Mouse (Mus musculus): ENCODE measurements at regions not wholly inside any gene's neighbourhood (a gene's known extent, or its start where the extent isn't known, plus 50 kb on each side); places are given as distances from the start of the nearest gene placed in this dataset.

- Histone ChIP-seq H3K36me3 (ENCODE audit: control insufficient read depth, insufficient read depth, low read length) (no peaks in the 10 kb centered on the region), H3K27me3 (ENCODE audit: control insufficient read depth, insufficient read depth, low read length) (no peaks in the 10 kb centered on the region), H3K4me3 (ENCODE audit: extremely low read depth, insufficient read depth, insufficient read length) (no peak overlapping the region), H3K4me1 (ENCODE audit: control insufficient read depth, insufficient read depth, insufficient read length) (peaks cover 2% of the 10 kb centered on the region; the same call in 1 of the 2 replicates), H3K27ac (ENCODE audit: insufficient read depth, low read length) (no peak overlapping the region)
- DNase-seq (ENCODE audit: low read depth in 1 of 2, low spot score in 2 of 2), result no peak
- TF ChIP-seq CTCF (IDR thresholded peaks at IDR 0.05; ENCODE audit: extremely low read depth, insufficient read depth, insufficient read length, insufficient replicate concordance), result no peak
- TF ChIP-seq POLR2A (IDR thresholded peaks at IDR 0.05; ENCODE audit: low read depth, low read length), result no peak
- WGBS, result 91% methylated on average over 16 of the region's 16 CpGs
Measured at GRCm38 (mm10) chr15:97507656-97508306, 197.8 kb downstream of the Rpap3 start.

- no peak overlapping the region for H3K27ac ChIP-seq (ENCODE audit: insufficient read depth, low read length)
- WGBS, result 95% methylated on average over 11 of the region's 11 CpGs
Measured at GRCm38 (mm10) chr15:97507176-97507575, 198.4 kb downstream of the Rpap3 start.

GRCm38 (mm10) chr15:97505715-97506114 is 199.9 kb downstream of the Rpap3 start:
- no peak for DNase-seq (ENCODE audit: low read depth in 1 of 2, low spot score in 2 of 2)
- H3K27ac ChIP-seq (ENCODE audit: insufficient read depth, low read length), result no peak overlapping the region
- H3K4me1 ChIP-seq (ENCODE audit: control insufficient read depth, insufficient read depth, insufficient read length), result peaks cover 2% of the 10 kb centered on the region; the same call in 1 of the 2 replicates
- H3K4me3 ChIP-seq (ENCODE audit: extremely low read depth, insufficient read depth, insufficient read length), result no peak overlapping the region
- no peaks in the 10 kb centered on the region for H3K36me3 ChIP-seq (ENCODE audit: control insufficient read depth, insufficient read depth, low read length)
- WGBS, result 94% methylated on average over 11 of the region's 11 CpGs
- no peaks in the 10 kb centered on the region for H3K27me3 ChIP-seq (ENCODE audit: control insufficient read depth, insufficient read depth, low read length)
- no peak for TF ChIP-seq POLR2A (IDR thresholded peaks at IDR 0.05; ENCODE audit: low read depth, low read length)
- no peak for TF ChIP-seq CTCF (IDR thresholded peaks at IDR 0.05; ENCODE audit: extremely low read depth, insufficient read depth, insufficient read length, insufficient replicate concordance)

More at GRCm38 (mm10) chr15:97507176-97507575, 198.4 kb downstream of the Rpap3 start:
- no peaks in the 10 kb centered on the region for H3K27me3 ChIP-seq (ENCODE audit: control insufficient read depth, insufficient read depth, low read length)
- H3K4me3 ChIP-seq (ENCODE audit: extremely low read depth, insufficient read depth, insufficient read length), result no peak overlapping the region
- DNase-seq (ENCODE audit: low read depth in 1 of 2, low spot score in 2 of 2), result no peak
- TF ChIP-seq CTCF (IDR thresholded peaks at IDR 0.05; ENCODE audit: extremely low read depth, insufficient read depth, insufficient read length, insufficient replicate concordance) (no peak), POLR2A (IDR thresholded peaks at IDR 0.05; ENCODE audit: low read depth, low read length) (no peak)
- peaks cover 2% of the 10 kb centered on the region; the same call in 1 of the 2 replicates for H3K4me1 ChIP-seq (ENCODE audit: control insufficient read depth, insufficient read depth, insufficient read length)
- H3K36me3 ChIP-seq (ENCODE audit: control insufficient read depth, insufficient read depth, low read length), result no peaks in the 10 kb centered on the region

GRCm38 (mm10) chr15:97504325-97504724 is 201.3 kb downstream of the Rpap3 start:
- Histone ChIP-seq H3K27me3 (ENCODE audit: control insufficient read depth, insufficient read depth, low read length) (no peaks in the 10 kb centered on the region), H3K4me1 (ENCODE audit: control insufficient read depth, insufficient read depth, insufficient read length) (peaks cover 2% of the 10 kb centered on the region; the same call in 1 of the 2 replicates), H3K27ac (ENCODE audit: insufficient read depth, low read length) (no peak overlapping the region), H3K4me3 (ENCODE audit: extremely low read depth, insufficient read depth, insufficient read length) (no peak overlapping the region), H3K36me3 (ENCODE audit: control insufficient read depth, insufficient read depth, low read length) (no peaks in the 10 kb centered on the region)
- 16% methylated on average over 1 of the region's 1 CpGs for WGBS
- TF ChIP-seq POLR2A (IDR thresholded peaks at IDR 0.05; ENCODE audit: low read depth, low read length) (no peak), CTCF (IDR thresholded peaks at IDR 0.05; ENCODE audit: extremely low read depth, insufficient read depth, insufficient read length, insufficient replicate concordance) (no peak)
- DNase-seq (ENCODE audit: low read depth in 1 of 2, low spot score in 2 of 2), result peak in 1 of 2 experiments; percentile 18

GRCm38 (mm10) chr15:97502056-97502455 is 203.6 kb downstream of the Rpap3 start:
- Histone ChIP-seq H3K27ac (ENCODE audit: insufficient read depth, low read length) (no peak overlapping the region), H3K27me3 (ENCODE audit: control insufficient read depth, insufficient read depth, low read length) (no peaks in the 10 kb centered on the region), H3K4me3 (ENCODE audit: extremely low read depth, insufficient read depth, insufficient read length) (no peak overlapping the region), H3K36me3 (ENCODE audit: control insufficient read depth, insufficient read depth, low read length) (no peaks in the 10 kb centered on the region), H3K4me1 (ENCODE audit: control insufficient read depth, insufficient read depth, insufficient read length) (peaks cover 2% of the 10 kb centered on the region; the same call in 1 of the 2 replicates)
- TF ChIP-seq CTCF (IDR thresholded peaks at IDR 0.05; ENCODE audit: extremely low read depth, insufficient read depth, insufficient read length, insufficient replicate concordance) (no peak), POLR2A (IDR thresholded peaks at IDR 0.05; ENCODE audit: low read depth, low read length) (no peak)
- DNase-seq (ENCODE audit: low read depth in 1 of 2, low spot score in 2 of 2), result no peak
- WGBS, result 79% methylated on average over 7 of the region's 7 CpGs

GRCm38 (mm10) chr15:97501420-97501819 is 204.2 kb downstream of the Rpap3 start:
- peak in 1 of 2 experiments; percentile 30 for DNase-seq (ENCODE audit: low read depth in 1 of 2, low spot score in 2 of 2)
- TF ChIP-seq POLR2A (IDR thresholded peaks at IDR 0.05; ENCODE audit: low read depth, low read length) (no peak), CTCF (IDR thresholded peaks at IDR 0.05; ENCODE audit: extremely low read depth, insufficient read depth, insufficient read length, insufficient replicate concordance) (no peak)

GRCm38 (mm10) chr15:97499821-97500385 is 205.7 kb downstream of the Rpap3 start:
- Histone ChIP-seq H3K27me3 (ENCODE audit: control insufficient read depth, insufficient read depth, low read length) (no peaks in the 10 kb centered on the region), H3K36me3 (ENCODE audit: control insufficient read depth, insufficient read depth, low read length) (no peaks in the 10 kb centered on the region), H3K27ac (ENCODE audit: insufficient read depth, low read length) (no peak overlapping the region), H3K4me3 (ENCODE audit: extremely low read depth, insufficient read depth, insufficient read length) (no peak overlapping the region), H3K4me1 (ENCODE audit: control insufficient read depth, insufficient read depth, insufficient read length) (peaks cover 2% of the 10 kb centered on the region; the same call in 1 of the 2 replicates)
- TF ChIP-seq POLR2A (IDR thresholded peaks at IDR 0.05; ENCODE audit: low read depth, low read length) (no peak), CTCF (IDR thresholded peaks at IDR 0.05; ENCODE audit: extremely low read depth, insufficient read depth, insufficient read length, insufficient replicate concordance) (no peak)
- no peak for DNase-seq (ENCODE audit: low read depth in 1 of 2, low spot score in 2 of 2)
- WGBS, result 76% methylated on average over 4 of the region's 4 CpGs

More at GRCm38 (mm10) chr15:97501420-97501819, 204.2 kb downstream of the Rpap3 start:
- Histone ChIP-seq H3K4me3 (ENCODE audit: extremely low read depth, insufficient read depth, insufficient read length) (no peak overlapping the region), H3K27ac (ENCODE audit: insufficient read depth, low read length) (no peak overlapping the region), H3K27me3 (ENCODE audit: control insufficient read depth, insufficient read depth, low read length) (no peaks in the 10 kb centered on the region), H3K4me1 (ENCODE audit: control insufficient read depth, insufficient read depth, insufficient read length) (peaks cover 2% of the 10 kb centered on the region; the same call in 1 of the 2 replicates), H3K36me3 (ENCODE audit: control insufficient read depth, insufficient read depth, low read length) (no peaks in the 10 kb centered on the region)
- 10% methylated on average over 9 of the region's 9 CpGs for WGBS
